Comparison of ENCODE assay signal across 8 mouse cellular contexts in the genomic region with DNA sequence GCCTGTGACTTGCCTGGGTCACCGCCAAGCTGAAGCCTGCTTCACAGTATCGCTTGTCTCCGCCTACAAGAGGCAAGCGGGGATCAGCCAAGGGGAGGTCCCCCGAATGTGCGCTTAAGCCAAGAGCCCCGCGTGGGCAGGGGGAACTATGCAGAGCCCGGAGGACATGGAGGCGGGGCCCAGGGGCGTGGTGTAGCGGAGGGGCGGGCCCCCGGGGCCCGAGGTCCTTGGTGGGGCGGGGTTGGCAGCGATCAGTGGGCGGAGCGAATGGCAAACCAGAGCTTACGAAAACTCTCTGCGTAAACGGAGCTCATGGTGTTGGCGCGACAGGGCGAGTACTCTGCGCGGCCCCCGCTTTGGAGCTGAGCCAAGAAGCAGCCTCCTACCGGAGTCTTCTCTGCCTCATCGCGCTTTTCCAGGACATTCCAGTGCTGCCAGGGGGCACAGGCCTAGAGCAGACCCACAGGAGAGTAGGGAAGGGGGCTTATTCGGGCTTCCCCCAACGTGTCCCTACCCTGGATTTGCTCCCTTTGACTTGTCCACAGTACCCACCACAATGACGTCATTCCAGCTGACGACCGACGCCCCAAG. TPM values are rescaled to one million over a fixed set of nuclear protein-coding genes. Genes with fewer than 3 reads are reported as not detected.
DNase-seq lines count a peak whose midpoint lies in the region; ATAC-seq and TF ChIP-seq lines count a peak whose summit lies in the region.

No protein-coding gene starts in this region.

- intact Hi-C loops in heart, postnatal 36 days (cut with DNase I) = no loop called here

- peaks cover 17% of the 10 kb centered on the region for H3K36me3 ChIP-seq in G1E (replicated peaks)
- H3K36me3 ChIP-seq in forebrain, embryonic 16.5 days (ENCODE audit: control insufficient read depth, insufficient read depth) = no peaks in the 10 kb centered on the region
- H3K36me3 ChIP-seq in lung, embryonic 14.5 days (ENCODE audit: insufficient read depth) = no peaks in the 10 kb centered on the region
- H3K36me3 ChIP-seq in thymus, adult 2 months (ENCODE audit: control insufficient read depth, insufficient read depth, low read length) = no peaks in the 10 kb centered on the region

- peak overlapping the region; percentile 47 for H3K9ac ChIP-seq in forebrain, embryonic 16.5 days (replicated peaks; ENCODE audit: low read depth, low read length)
- peak overlapping the region; percentile 50 for H3K9ac ChIP-seq in lung, embryonic 14.5 days

- TF ChIP-seq POLR2A in olfactory bulb, adult 2 months (IDR thresholded peaks at IDR 0.05; ENCODE audit: insufficient read depth, low read depth, low read length) = no peak
- no peak for TF ChIP-seq POLR2A in thymus, adult 2 months (IDR thresholded peaks at IDR 0.05; ENCODE audit: control insufficient read depth, extremely low read depth, insufficient read depth, low read length, poor library complexity)

- peak overlapping the region; percentile 68 for H3K4me2 ChIP-seq in forebrain, embryonic 16.5 days (ENCODE audit: low read length)
- H3K4me2 ChIP-seq in lung, embryonic 14.5 days = peak overlapping the region; percentile 93

- H3K27ac ChIP-seq in forebrain, embryonic 16.5 days (ENCODE audit: low read length) = peak overlapping the region; percentile 26; the same call in 1 of the 2 replicates
- H3K27ac ChIP-seq in layer of hippocampus, adult 2 months = peak overlapping the region; percentile 81
- peak overlapping the region; percentile 71; the same call in 1 of the 2 replicates for H3K27ac ChIP-seq in lung, embryonic 14.5 days (ENCODE audit: low read depth)
- H3K27ac ChIP-seq in olfactory bulb, adult 2 months (ENCODE audit: insufficient read depth, low read depth, low read length) = peak overlapping the region; percentile 78
- no peak overlapping the region for H3K27ac ChIP-seq in thymus, adult 2 months (ENCODE audit: control insufficient read depth, insufficient read depth, low read length)

- H3K27me3 ChIP-seq in G1E (ENCODE audit: insufficient read depth, low read length) = peaks cover 15% of the 10 kb centered on the region
- no peaks in the 10 kb centered on the region for H3K27me3 ChIP-seq in forebrain, embryonic 16.5 days (replicated peaks; ENCODE audit: control insufficient read depth, insufficient read depth, low read length)
- H3K27me3 ChIP-seq in lung, embryonic 14.5 days (ENCODE audit: insufficient read depth, low read length) = no peaks in the 10 kb centered on the region
- H3K27me3 ChIP-seq in thymus, adult 2 months (ENCODE audit: control insufficient read depth, insufficient read depth, low read length) = no peaks in the 10 kb centered on the region

- peak; percentile 94 for DNase-seq in G1E (ENCODE audit: low spot score)
- peak; percentile 90 to 91 for DNase-seq in cerebellum, adult 18-20 months
- peak; percentile 99 for DNase-seq in heart, postnatal 36 days
- DNase-seq in layer of hippocampus, adult 2 months (ENCODE audit: low spot score in 2 of 2) = peak; percentile 90 to 94
- peak; percentile 99 for DNase-seq in lung, embryonic 14.5 days
- peak; percentile 96 for DNase-seq in thymus, adult 2 months

- H3K4me3 ChIP-seq in G1E (ENCODE audit: low read depth, low read length) = peak overlapping the region; percentile 70
- H3K4me3 ChIP-seq in forebrain, embryonic 16.5 days (replicated peaks; ENCODE audit: low read length) = peak overlapping the region; percentile 45
- H3K4me3 ChIP-seq in layer of hippocampus, adult 2 months = peak overlapping the region; percentile 59
- peak overlapping the region; percentile 39 for H3K4me3 ChIP-seq in lung, embryonic 14.5 days (ENCODE audit: low read depth, low read length)
- peak overlapping the region; percentile 45 for H3K4me3 ChIP-seq in olfactory bulb, adult 2 months (ENCODE audit: insufficient read depth, low read depth, low read length)
- H3K4me3 ChIP-seq in thymus, adult 2 months (ENCODE audit: control insufficient read depth, insufficient read depth, low read length) = peak overlapping the region; percentile 33

- peak; percentile 69 for ATAC-seq in G1E (ENCODE audit: extremely low read depth, insufficient number of reproducible peaks, low FRiP score, poor library complexity, severe bottlenecking)
- peak; percentile 92 for ATAC-seq in forebrain, embryonic 16.5 days
- peak; percentile 95 for ATAC-seq in lung, embryonic 14.5 days (ENCODE audit: insufficient read depth)

- WGBS in forebrain, embryonic 16.5 days = under 1% methylated on average over 37 of the region's 37 CpGs
- WGBS in lung, embryonic 14.5 days = under 1% methylated on average over 37 of the region's 37 CpGs
- under 1% methylated on average over 37 of the region's 37 CpGs for WGBS in olfactory bulb, adult 2 months
- under 1% methylated on average over 37 of the region's 37 CpGs for WGBS in thymus, adult 2 months

- no peaks in the 10 kb centered on the region for H3K9me3 ChIP-seq in G1E (replicated peaks)
- no peaks in the 10 kb centered on the region for H3K9me3 ChIP-seq in forebrain, embryonic 16.5 days (ENCODE audit: control insufficient read depth, low read length)
- H3K9me3 ChIP-seq in lung, embryonic 14.5 days (ENCODE audit: low read depth, low read length) = no peaks in the 10 kb centered on the region

- H3K4me1 ChIP-seq in G1E (ENCODE audit: insufficient read depth, low read depth, low read length) = peaks cover 56% of the 10 kb centered on the region
- peaks cover 14% of the 10 kb centered on the region for H3K4me1 ChIP-seq in forebrain, embryonic 16.5 days (replicated peaks; ENCODE audit: control insufficient read depth, insufficient read depth, low read length)
- peaks cover 16% of the 10 kb centered on the region; the same call in 1 of the 2 replicates for H3K4me1 ChIP-seq in lung, embryonic 14.5 days (ENCODE audit: insufficient read depth)
- peaks cover 26% of the 10 kb centered on the region for H3K4me1 ChIP-seq in olfactory bulb, adult 2 months (ENCODE audit: control insufficient read depth, insufficient read depth, low read length)
- peaks cover 10% of the 10 kb centered on the region for H3K4me1 ChIP-seq in thymus, adult 2 months (replicated peaks; ENCODE audit: control insufficient read depth, insufficient read depth, low read length)

- TF ChIP-seq CTCF in G1E (IDR thresholded peaks at IDR 0.05; ENCODE audit: low read depth, low read length) = no peak
- TF ChIP-seq CTCF in layer of hippocampus, adult 2 months (conservative IDR thresholded peaks at IDR 0.05) = peak; percentile 15; the same call in 1 of the 2 replicates
- no peak for TF ChIP-seq CTCF in lung, embryonic 14.5 days (IDR thresholded peaks at IDR 0.05; ENCODE audit: low read depth)
- no peak for TF ChIP-seq CTCF in olfactory bulb, adult 2 months (IDR thresholded peaks at IDR 0.05; ENCODE audit: insufficient read depth, low read depth, low read length)
- TF ChIP-seq CTCF in thymus, adult 2 months (IDR thresholded peaks at IDR 0.05; ENCODE audit: borderline replicate concordance, control insufficient read depth, extremely low read depth, insufficient read depth, low read length, poor library complexity) = no peak

RNA-seq across cellular contexts. Expression of a gene that starts 2.8 kb away (rescaled TPM):
- total RNA-seq in G1E (2014; fragmentation: Nextera tagmentation) = 27.3 and 37.6 TPM in 2 replicates
- total RNA-seq in G1E (2017) = 72.3 and 76.1 TPM in 2 replicates
- polyA plus RNA-seq in G1E (2012) = 23.5 and 27.8 TPM in 2 replicates
- polyA plus RNA-seq in forebrain, embryonic 16.5 days (2015; fragmentation: Nextera tagmentation; extraction: Ambion mirVana) = 3.6 and 6.6 TPM in 2 replicates
- 1 to 10 TPM; 3.1 to 3.8 TPM for total RNA-seq in heart, postnatal 36 days (2021)
- 1 to 10 TPM; 2.3 to 3.5 TPM for total RNA-seq in layer of hippocampus, adult 2 months (2021)
- 10.1 and 10.7 TPM in 2 replicates for polyA plus RNA-seq in lung, embryonic 14.5 days (2014; fragmentation: Nextera tagmentation; extraction: Ambion mirVana)
- polyA plus RNA-seq in olfactory bulb, adult 2 months (2012; ENCODE audit: insufficient read depth, insufficient read length, low replicate concordance, missing spikeins) = not detected in 2 replicates
- polyA plus RNA-seq in thymus, adult 2 months (2012; rRNA removed) = 3.8 and 4.0 TPM in 2 replicates

RNA-seq across cellular contexts. Expression of a gene that starts 19.7 kb away (rescaled TPM):
- total RNA-seq in G1E (2014; fragmentation: Nextera tagmentation) (not detected in 2 replicates), G1E (2017) (0.05 TPM in 1 of 2 replicates, not detected in the other)
- polyA plus RNA-seq in G1E (2012) = 0.08 and 0.16 TPM in 2 replicates
- polyA plus RNA-seq in forebrain, embryonic 16.5 days (2015; fragmentation: Nextera tagmentation; extraction: Ambion mirVana) = 16.1 and 17.8 TPM in 2 replicates
- 1 to 10 TPM; 4.3 to 5.2 TPM for total RNA-seq in heart, postnatal 36 days (2021)
- 100 to 1,000 TPM in 1 of 2 experiments, 10 to 100 TPM in 1; 92.5 to 102 TPM for total RNA-seq in layer of hippocampus, adult 2 months (2021)
- polyA plus RNA-seq in lung, embryonic 14.5 days (2014; fragmentation: Nextera tagmentation; extraction: Ambion mirVana) = 7.4 and 8.3 TPM in 2 replicates
- polyA plus RNA-seq in olfactory bulb, adult 2 months (2012; ENCODE audit: insufficient read depth, insufficient read length, low replicate concordance, missing spikeins) = not detected in 2 replicates
- polyA plus RNA-seq in thymus, adult 2 months (2012; rRNA removed) = 2.6 and 4.7 TPM in 2 replicates

RNA-seq across cellular contexts. Expression of a gene that starts 37.0 kb away (rescaled TPM):
- total RNA-seq in G1E (2014; fragmentation: Nextera tagmentation) = 45.8 and 46.0 TPM in 2 replicates
- total RNA-seq in G1E (2017) = 52.4 and 65.8 TPM in 2 replicates
- polyA plus RNA-seq in G1E (2012) = 13.2 and 21.1 TPM in 2 replicates
- 68.0 and 72.8 TPM in 2 replicates for polyA plus RNA-seq in forebrain, embryonic 16.5 days (2015; fragmentation: Nextera tagmentation; extraction: Ambion mirVana)
- 100 to 1,000 TPM; 113 to 122 TPM for total RNA-seq in heart, postnatal 36 days (2021)
- total RNA-seq in layer of hippocampus, adult 2 months (2021) = 10 to 100 TPM; 60.6 to 66.4 TPM
- 113 and 116 TPM in 2 replicates for polyA plus RNA-seq in lung, embryonic 14.5 days (2014; fragmentation: Nextera tagmentation; extraction: Ambion mirVana)
- polyA plus RNA-seq in olfactory bulb, adult 2 months (2012; ENCODE audit: insufficient read depth, insufficient read length, low replicate concordance, missing spikeins) = not detected in 2 replicates
- 151 and 160 TPM in 2 replicates for polyA plus RNA-seq in thymus, adult 2 months (2012; rRNA removed)

RNA-seq across cellular contexts. Expression of a gene that starts 59.4 kb away (rescaled TPM):
- 205 TPM in 2 replicates for total RNA-seq in G1E (2014; fragmentation: Nextera tagmentation)
- total RNA-seq in G1E (2017) = 55.3 and 55.9 TPM in 2 replicates
- 230 and 231 TPM in 2 replicates for polyA plus RNA-seq in G1E (2012)
- 134 and 143 TPM in 2 replicates for polyA plus RNA-seq in forebrain, embryonic 16.5 days (2015; fragmentation: Nextera tagmentation; extraction: Ambion mirVana)
- 100 to 1,000 TPM; 174 to 183 TPM for total RNA-seq in heart, postnatal 36 days (2021)
- 10 to 100 TPM; 62.5 to 62.6 TPM for total RNA-seq in layer of hippocampus, adult 2 months (2021)
- 223 and 244 TPM in 2 replicates for polyA plus RNA-seq in lung, embryonic 14.5 days (2014; fragmentation: Nextera tagmentation; extraction: Ambion mirVana)
- not detected in 2 replicates for polyA plus RNA-seq in olfactory bulb, adult 2 months (2012; ENCODE audit: insufficient read depth, insufficient read length, low replicate concordance, missing spikeins)
- 227 and 235 TPM in 2 replicates for polyA plus RNA-seq in thymus, adult 2 months (2012; rRNA removed)
